Mouse (Mus musculus): Measurements from ENCODE around the gene Tmem51. TPM values are rescaled to one million over a fixed set of nuclear protein-coding genes. Genes with fewer than 3 reads are reported as not detected.
"Not testable (repeated sequence)": the region's sequence is repeated elsewhere in the genome, so short reads cannot be mapped to it uniquely, and the experiment has no call there.

Gene Tmem51
- polyA plus RNA-seq, 1 experiment = 51.4 TPM

DNA sequence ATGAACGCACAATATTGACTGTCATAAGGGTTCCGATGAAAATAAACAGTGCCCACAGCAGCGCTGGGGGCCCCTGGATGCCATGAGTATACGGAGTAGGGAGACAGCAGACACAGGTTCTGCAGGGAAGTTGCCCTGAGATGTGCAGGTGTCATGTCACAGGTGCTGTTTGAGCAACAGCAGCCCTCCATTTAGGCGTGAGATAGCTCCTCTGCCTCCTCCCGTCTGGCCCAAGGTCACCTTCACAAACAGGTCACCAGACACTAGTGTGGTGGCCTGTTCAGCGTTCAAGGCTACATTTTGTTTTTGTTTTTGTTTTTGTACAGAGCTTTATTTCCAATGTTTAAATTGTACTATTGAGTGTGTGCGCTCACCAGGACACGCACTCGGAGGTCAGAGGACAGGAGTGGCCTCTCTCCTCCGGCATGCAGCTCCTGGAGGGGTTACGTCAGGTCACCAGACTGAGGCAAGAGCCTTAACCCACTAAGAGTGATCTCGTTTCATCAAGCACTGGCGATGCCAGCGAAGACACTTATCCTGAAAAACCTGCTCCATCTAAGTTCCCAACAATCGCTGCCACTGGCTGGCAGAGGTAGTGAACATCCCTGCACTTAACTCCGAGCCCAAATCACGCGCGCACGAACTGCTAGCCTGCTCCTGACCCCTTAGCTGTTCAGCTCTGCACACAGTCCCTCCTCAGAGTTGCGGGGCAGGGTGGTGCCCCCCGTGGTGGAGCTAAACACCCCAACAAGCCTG is 22.4 kb downstream of the Tmem51 start:
- no peak for DNase-seq (ENCODE audit: low read depth, low spot score)
- WGBS = 79% methylated on average over 23 of the region's 23 CpGs

- WGBS = 43% methylated on average over 18 of the region's 18 CpGs
- DNase-seq (ENCODE audit: low read depth, low spot score) = no peak
Measured at GRCm38 (mm10) chr4:142060455-142061378, 23.4 kb downstream of the Tmem51 start.

DNA sequence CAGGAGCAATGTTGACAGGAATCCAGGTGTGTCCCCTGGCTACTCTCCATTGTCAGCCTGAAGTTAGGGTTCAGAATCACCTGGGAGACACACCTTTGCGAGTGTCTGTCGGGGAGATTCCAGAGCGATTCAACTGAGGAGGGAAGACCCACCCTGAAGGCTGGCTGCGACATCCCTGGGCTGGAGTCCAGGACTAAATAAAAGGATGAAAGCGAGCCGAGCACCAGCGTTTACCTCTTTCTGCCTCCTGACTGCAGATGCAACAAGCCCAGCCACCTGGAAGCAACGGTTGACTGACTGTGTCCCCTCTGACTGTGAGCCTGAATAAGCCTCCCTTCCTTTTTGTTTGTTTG is 24.3 kb downstream of the Tmem51 start:
- no peak for DNase-seq (ENCODE audit: low read depth, low spot score)
- whole genome bisulfite sequencing = 68% methylated on average over 8 of the region's 8 CpGs

GRCm38 (mm10) chr4:142059113-142059840 is 24.8 kb downstream of the Tmem51 start:
- no peak for DNase-seq (ENCODE audit: low read depth, low spot score)
- WGBS = 87% methylated on average over 13 of the region's 13 CpGs

DNA sequence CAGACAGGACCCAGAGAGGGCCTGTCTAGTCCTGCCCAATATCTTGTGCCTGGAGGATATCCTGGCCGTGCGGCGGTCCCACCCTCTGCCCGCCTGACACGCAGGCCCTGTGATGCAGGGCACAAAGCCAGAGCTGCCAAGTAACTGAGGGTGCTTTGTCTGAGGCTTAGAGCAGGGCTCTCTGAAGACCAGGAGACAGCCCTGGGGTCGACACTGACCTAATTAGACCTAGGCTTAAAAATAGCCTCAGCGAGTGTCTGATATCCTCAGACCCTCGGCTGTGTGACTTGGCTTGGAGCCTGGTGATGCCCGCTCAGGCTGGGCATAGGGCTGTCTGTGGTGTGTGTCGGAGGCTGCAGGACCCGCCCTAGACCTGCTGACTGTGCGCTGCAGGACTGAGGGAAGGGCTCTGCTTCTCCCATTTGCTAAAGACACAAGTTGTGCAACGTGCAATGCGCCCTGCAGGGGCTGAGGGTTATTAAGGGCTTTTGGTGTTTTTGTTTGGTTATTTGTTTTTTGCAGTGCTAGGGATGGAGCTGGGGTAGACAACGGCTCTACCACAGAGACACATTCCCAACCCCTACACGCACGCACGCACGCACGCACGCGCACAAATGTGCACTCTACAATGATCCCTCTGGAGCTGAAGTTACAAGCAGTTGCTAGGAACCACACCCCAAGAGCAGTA is 26.4 kb downstream of the Tmem51 start:
- no peak for DNase-seq (ENCODE audit: low read depth, low spot score)
- 85% methylated on average over 22 of the region's 22 CpGs for whole genome bisulfite sequencing

DNA sequence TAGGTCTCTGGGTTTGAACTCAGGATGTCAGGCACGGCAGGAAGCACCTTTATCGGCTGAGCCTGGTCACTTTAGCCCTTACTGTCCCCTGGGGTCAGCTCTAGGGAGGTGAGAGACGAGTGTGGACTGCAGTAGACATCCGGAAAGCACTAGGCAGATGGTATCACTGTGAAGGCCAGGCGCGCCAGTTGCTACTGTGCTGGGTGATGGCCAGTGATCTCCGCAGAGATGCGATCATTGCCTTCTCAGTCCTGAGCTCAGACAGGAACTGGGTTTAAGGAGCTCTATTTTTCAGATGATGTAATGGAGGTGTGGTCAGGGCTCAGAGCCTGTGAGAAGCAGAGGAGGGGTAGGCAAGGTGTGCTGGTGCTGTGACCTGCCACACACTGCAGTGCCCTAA is 28.5 kb downstream of the Tmem51 start:
- 89% methylated on average over 8 of the region's 8 CpGs for WGBS
- DNase-seq (ENCODE audit: low read depth, low spot score) = no peak

DNA sequence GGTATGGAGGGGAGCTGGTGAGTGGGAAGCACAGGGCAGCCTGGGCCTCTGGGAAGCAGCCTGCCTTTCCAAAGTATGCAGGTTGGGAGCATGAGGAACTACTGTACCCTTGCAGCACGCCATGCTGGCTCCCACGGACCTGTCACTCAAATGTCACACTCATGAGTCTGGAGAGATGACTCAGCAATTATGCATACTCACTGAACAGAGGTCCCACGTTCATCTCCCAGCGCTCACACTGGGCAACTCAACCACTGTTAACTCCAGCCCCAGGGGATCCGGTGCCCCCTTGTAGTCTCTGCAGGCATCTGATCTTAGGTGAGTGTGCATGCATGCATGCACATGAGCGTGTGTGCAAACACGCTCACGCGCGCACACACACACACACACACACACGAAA is 29.5 kb downstream of the Tmem51 start:
- DNase-seq (ENCODE audit: low read depth, low spot score) = no peak
- 84% methylated on average over 11 of the region's 11 CpGs for WGBS

DNA sequence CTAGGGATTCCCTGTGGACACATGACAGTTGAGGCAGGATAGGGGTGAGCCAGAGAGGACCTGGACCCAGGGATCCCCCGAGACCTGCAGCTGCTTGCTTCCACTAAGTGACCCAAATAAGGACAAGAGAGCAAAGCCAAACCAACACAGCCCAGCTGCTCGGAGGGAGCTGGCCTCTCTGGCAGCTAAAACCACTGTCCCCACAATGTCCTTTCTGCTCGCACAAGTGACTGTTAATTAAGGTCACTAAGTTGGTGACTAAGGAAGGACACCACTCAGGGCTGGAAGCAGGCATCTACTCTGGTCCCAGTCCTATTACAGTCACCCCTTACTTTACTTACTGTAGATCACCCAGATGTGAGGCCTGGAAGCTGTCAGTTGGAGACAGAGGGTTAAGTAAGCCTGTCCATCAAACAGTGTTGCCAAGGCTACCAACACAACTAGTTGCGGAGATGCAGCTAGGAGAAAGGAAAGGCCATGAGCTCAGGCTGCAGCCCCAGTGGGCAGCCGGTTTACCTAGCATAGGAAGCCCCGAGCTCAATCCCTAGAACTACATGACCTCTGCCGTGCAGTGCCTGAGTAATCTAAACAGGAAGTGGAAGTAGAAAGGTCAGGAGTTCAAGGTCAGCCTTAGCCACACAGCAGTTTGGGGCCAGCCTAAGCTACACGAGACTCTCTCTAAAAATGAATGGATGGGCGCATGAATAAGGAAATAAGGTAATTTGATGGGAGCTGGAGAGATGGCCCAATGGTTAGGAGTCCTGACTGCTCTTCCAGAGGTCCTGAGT is 30.2 kb downstream of the Tmem51 start:
- no peak for DNase-seq (ENCODE audit: low read depth, low spot score)
- WGBS = 43% methylated on average over 9 of the region's 9 CpGs

GRCm38 (mm10) chr4:142053261-142053660 is 30.8 kb downstream of the Tmem51 start:
- WGBS = 18% methylated on average over 4 of the region's 4 CpGs
- no peak for DNase-seq (ENCODE audit: low read depth, low spot score)

DNA sequence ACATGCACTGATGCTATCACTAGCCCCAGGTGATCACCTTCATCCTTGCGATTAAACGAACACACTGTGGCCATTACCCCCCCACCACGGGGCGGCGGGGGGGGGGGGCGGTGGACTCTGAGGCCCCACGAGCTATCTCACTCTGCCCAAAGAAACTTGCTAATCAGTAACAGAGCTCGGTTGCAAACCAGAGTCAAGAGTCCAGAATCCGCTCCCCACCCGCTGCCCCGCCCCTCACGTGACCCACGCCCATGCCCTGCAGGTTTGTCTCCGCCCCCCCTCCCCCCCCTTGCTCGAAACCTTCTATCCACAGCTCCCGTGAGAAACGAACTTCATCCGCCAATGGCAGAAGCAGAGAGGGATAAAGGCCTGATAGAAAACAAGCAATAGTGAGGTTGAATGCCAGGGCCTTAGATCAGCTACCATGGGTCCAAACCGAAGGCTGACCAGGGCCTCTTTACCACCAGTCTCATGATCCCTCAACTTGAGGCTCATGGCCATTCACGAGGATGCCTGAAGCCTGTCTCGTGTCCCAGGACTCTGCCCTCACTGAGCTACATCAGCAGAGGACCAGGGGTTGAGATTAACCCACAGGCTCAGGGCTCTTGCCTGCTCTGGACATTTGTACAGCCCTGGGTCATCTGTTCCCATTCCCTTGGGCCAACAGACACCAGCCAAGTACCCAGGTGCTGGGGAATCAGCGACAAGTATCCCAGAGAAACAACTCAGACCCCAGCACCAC is 31.5 kb downstream of the Tmem51 start:
- no peak for DNase-seq (ENCODE audit: low read depth, low spot score)
- WGBS = 31% methylated on average over 22 of the region's 22 CpGs

- not testable (repeated sequence) for DNase-seq (ENCODE audit: low read depth, low spot score)
- 35% methylated on average over 6 of the region's 6 CpGs for WGBS
Measured at GRCm38 (mm10) chr4:142051883-142052282, 32.2 kb downstream of the Tmem51 start.

GRCm38 (mm10) chr4:142049963-142050362 is 34.1 kb downstream of the Tmem51 start:
- no peak for DNase-seq (ENCODE audit: low read depth, low spot score)
- WGBS = 99% methylated on average over 5 of the region's 5 CpGs

DNA sequence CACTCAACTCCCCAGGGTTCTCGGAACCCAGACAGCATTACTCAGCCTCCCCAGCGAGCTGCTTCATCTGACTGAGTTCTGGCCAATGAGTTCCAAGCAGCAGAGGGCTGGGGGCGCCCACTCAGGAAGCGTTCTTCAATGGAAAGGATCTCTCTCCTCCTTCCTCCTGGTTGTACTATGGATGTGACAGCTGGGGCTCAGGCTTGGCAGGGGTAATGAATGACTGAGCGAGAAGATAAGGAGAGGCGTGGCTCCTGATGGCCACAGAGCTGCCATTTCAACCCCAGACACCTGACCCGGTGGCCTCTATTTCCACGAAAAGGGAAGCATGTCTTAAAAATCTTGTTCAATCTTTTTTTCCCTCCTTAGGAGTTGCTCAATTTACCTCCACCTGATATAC is 35.7 kb downstream of the Tmem51 start:
- 23% methylated on average over 8 of the region's 8 CpGs for WGBS
- DNase-seq (ENCODE audit: low read depth, low spot score) = no peak

GRCm38 (mm10) chr4:142047005-142047404 is 37.1 kb downstream of the Tmem51 start:
- 36% methylated on average over 5 of the region's 5 CpGs for WGBS
- no peak for DNase-seq (ENCODE audit: low read depth, low spot score)

DNA sequence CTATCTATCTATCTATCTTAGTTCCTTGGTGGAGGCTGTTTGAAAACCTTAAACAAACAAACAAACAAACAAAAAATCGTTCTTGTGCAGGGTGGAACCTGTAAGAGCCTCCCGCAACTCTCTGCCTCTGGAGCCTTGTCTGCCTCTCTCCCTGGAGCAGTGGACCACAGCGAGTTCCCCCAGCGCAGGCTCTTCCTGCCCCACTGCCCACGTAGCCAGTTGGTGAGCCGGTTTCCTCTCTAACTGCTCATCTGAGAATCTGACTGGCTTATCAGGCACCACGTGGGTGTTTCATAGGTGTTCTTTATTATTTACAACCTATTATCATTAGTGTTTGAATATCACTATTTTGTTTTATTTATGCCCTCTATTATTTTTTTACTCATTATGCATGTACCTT is 37.6 kb downstream of the Tmem51 start:
- DNase-seq (ENCODE audit: low read depth, low spot score) = no peak
- 77% methylated on average over 7 of the region's 7 CpGs for WGBS

GRCm38 (mm10) chr4:142045595-142046163 is 38.4 kb downstream of the Tmem51 start:
- WGBS = 84% methylated on average over 14 of the region's 14 CpGs
- no peak for DNase-seq (ENCODE audit: low read depth, low spot score)

DNA sequence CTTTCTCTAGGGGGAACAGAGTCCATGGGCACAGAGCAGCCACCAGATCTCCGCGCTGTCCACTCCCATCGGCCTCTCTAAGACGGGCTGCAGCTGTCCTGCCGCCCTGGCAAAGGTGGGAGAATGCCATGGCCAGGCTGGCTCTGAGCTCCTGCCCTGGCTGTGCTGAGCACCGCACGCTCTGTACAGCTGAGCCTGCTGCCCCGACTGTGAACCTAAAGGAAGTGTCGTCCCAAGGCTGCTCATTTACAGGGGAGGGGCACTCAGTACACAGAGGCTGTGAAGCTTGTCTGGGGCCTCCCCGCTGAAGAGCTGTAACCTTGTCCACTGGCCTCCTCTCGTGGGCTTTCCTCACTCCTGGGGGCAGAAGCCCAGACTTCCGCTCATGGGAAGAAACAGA is 39.7 kb downstream of the Tmem51 start:
- DNase-seq (ENCODE audit: low read depth, low spot score) = no peak
- WGBS = 41% methylated on average over 12 of the region's 12 CpGs

Data from large intestine, adult 2 months (tissue).